Mouse (Mus musculus): Measurements from ENCODE around the gene March5. TPM values are rescaled to one million over a fixed set of nuclear protein-coding genes. Genes with fewer than 3 reads are reported as not detected.

Gene March5
- polyA plus RNA-seq, 1 experiment from 2014 or later: 102 TPM

- no peak for DNase-seq (ENCODE audit: low spot score)
These were observed 56.2 kb downstream of the March5 start for GRCm38 (mm10) chr19:37263566-37263942.

GRCm38 (mm10) chr19:37263943-37264897 is 56.9 kb downstream of the March5 start:
- no peak for DNase-seq (ENCODE audit: low spot score)

DNA sequence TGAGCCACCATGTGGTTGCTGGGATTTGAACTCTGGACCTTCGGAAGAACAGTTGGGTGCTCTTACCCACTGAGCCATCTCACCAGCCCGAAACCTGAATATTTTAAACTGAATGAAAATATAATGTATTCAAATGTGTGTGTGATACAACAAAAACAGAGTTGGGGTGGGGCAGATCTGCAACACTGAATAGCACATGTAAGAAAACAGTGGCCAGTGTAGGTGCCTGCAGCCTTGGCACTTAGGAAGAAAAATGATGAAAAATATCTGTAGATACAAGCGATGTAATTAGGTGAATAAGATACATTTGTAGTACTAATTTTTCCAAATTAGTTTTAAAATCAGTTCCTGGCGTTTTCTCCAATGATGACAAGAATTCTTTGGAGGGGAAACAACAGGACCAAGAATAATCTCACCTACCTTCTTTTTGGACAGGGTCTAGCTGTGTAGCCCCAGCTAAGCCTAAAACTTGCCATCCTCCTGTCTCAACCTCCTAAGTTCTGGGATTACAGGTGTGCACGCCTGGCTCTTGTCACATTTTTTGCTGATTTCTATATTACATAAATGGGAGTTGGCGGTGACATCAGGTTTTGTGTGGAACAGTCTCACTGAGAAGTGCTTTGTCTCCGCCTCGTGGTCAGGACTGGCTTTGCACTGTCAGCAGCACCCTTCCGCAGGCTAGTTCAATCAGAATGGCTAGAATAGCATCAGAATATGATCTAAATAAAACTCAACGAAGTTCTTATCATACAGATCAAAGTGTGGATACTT is 58.2 kb downstream of the March5 start:
- peak; percentile 76 for DNase-seq (ENCODE audit: low spot score)

DNA sequence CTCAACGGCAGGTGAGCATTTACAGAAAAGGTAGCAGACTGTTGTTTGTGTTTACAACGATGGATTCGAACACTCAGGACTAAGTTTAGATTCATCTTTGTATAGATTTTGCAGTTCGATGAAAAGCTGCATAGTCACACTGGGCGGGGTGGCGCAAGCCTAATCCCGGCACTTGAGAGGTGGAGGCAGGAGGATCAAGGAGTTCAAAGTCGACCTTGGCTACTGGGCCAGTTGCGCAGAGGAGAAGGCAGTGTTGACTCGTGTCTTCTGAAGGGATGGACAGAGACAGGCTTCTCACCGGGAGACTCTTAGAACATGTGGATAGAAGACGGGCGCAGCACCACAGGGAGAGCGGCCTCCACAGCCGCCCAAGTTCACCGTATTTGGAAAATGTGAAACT is 61.8 kb downstream of the March5 start:
- no peak for DNase-seq (ENCODE audit: low spot score)

Other genes starting within 250 kb of the March5 start
- 0.59 and 1.1 TPM in 2 replicates for gene Cpeb3, start 1.1 kb downstream of the March5 start, polyA plus RNA-seq (2015; fragmentation: Nextera tagmentation; extraction: Ambion mirVana)
- 38.5 and 50.4 TPM in 2 replicates for gene Ide, start 130.3 kb downstream of the March5 start, polyA plus RNA-seq (2015; fragmentation: Nextera tagmentation; extraction: Ambion mirVana)
- gene Kif11, start 168.9 kb downstream of the March5 start, polyA plus RNA-seq (2015; fragmentation: Nextera tagmentation; extraction: Ambion mirVana): 66.5 and 76.9 TPM in 2 replicates
- gene Hhex, start 227.3 kb downstream of the March5 start, polyA plus RNA-seq (2015; fragmentation: Nextera tagmentation; extraction: Ambion mirVana): 3.6 and 6.6 TPM in 2 replicates